Mouse (Mus musculus) ES-E14 (cell line): ENCODE data around the gene Apba2. TPM values are rescaled to one million over a fixed set of nuclear protein-coding genes. Genes with fewer than 3 reads are reported as not detected.

Source experiments
- DNase-seq: peaks from one replicate; pipeline ENCODE4 v3.0.0-alpha.2; 2013; ENCODE audit warnings: low read depth, low spot score
- H3K27ac ChIP-seq: 2 replicates; pipeline ENCODE4 v1.5.1; 2012; ENCODE audit warnings: low read depth, mild to moderate bottlenecking, low read length, moderate library complexity, mixed read lengths; ENCODE audit not compliant: poor library complexity, insufficient read depth, severe bottlenecking
- H3K36me3 ChIP-seq: 2 replicates; pipeline ENCODE4 v1.6.1; 2012; ENCODE audit warnings: mild to moderate bottlenecking, low read length, moderate library complexity, mixed read lengths; ENCODE audit not compliant: control insufficient read depth, poor library complexity, insufficient read depth, severe bottlenecking
- H3K4me1 ChIP-seq, 2 experiments: fragments of 150-350 bp in 1 of 2; sonication (generic) in 1 of 2; 2 replicates each; pipeline ENCODE4 v1.6.1; 2012; ENCODE audit warnings: low read length in 2 of 2, mild to moderate bottlenecking in 1 of 2, mixed read lengths in 1 of 2; ENCODE audit not compliant: control insufficient read depth in 2 of 2, insufficient read depth in 2 of 2, poor library complexity in 1 of 2
- H3K4me3 ChIP-seq, 2 experiments: fragments of 150-350 bp in 1 of 2; sonication (generic) in 1 of 2; 2 replicates each; pipeline ENCODE4 v1.5.1; 2012; ENCODE audit warnings: low read length in 2 of 2, low read depth in 1 of 2, mild to moderate bottlenecking in 1 of 2, mixed read lengths in 1 of 2; ENCODE audit not compliant: insufficient read depth in 1 of 2, poor library complexity in 1 of 2, severe bottlenecking in 1 of 2
- H3K9ac ChIP-seq: 2 replicates; pipeline ENCODE4 v1.6.1; 2012; ENCODE audit warnings: low read depth, mild to moderate bottlenecking, low read length, mixed read lengths; ENCODE audit not compliant: poor library complexity, insufficient read depth, severe bottlenecking
- H3K9me3 ChIP-seq: fragments of 150-350 bp; sonication (generic); 2 replicates; pipeline ENCODE4 v1.6.1; 2012; ENCODE audit warnings: low read depth, mild to moderate bottlenecking, low read length; ENCODE audit not compliant: control insufficient read depth, insufficient read depth
- CHD2 ChIP-seq: IDR thresholded peaks from 2 replicates; pipeline ENCODE4 v1.6.1; 2014; ENCODE audit warnings: mild to moderate bottlenecking, low read depth, low read length, inconsistent platforms
- HCFC1 ChIP-seq: IDR thresholded peaks from 2 replicates; pipeline ENCODE4 v1.6.1; 2012; ENCODE audit warnings: low read length, inconsistent platforms, borderline replicate concordance; ENCODE audit not compliant: insufficient read depth
- MAFK ChIP-seq: IDR thresholded peaks from 2 replicates; pipeline ENCODE4 v1.6.1; 2014; ENCODE audit warnings: mild to moderate bottlenecking, low read depth, low read length, inconsistent platforms; ENCODE audit not compliant: insufficient read depth
- ZC3H11A ChIP-seq: IDR thresholded peaks from 2 replicates; pipeline ENCODE4 v1.6.1; 2012; ENCODE audit warnings: low read depth, mild to moderate bottlenecking, inconsistent platforms, low read length, borderline replicate concordance
- ZNF384 ChIP-seq: IDR thresholded peaks from 2 replicates; pipeline ENCODE4 v1.6.1; 2012; ENCODE audit warnings: low read depth, low read length, inconsistent platforms
- in situ Hi-C, 2 experiments: fragments of 600-800 bp; cut with MboI; formaldehyde crosslinking; loops; one replicate each; pipeline ENCODE4 v1.15.1; 2025; ENCODE audit warnings: low sequenced_read_pairs in 2 of 2, inconsistent platforms in 1 of 2; ENCODE audit not compliant: unreplicated experiment in 2 of 2
- total RNA-seq: library from RNA; depleted of rRNA; stranded (reverse); fragments of 300-350 nt; gene quantifications from 2 replicates; pipeline ENCODE4 v1.2.3, GENCODE M21; 2012

Gene Apba2
- total RNA-seq, 1 experiment, result 1.7 TPM

DNA sequence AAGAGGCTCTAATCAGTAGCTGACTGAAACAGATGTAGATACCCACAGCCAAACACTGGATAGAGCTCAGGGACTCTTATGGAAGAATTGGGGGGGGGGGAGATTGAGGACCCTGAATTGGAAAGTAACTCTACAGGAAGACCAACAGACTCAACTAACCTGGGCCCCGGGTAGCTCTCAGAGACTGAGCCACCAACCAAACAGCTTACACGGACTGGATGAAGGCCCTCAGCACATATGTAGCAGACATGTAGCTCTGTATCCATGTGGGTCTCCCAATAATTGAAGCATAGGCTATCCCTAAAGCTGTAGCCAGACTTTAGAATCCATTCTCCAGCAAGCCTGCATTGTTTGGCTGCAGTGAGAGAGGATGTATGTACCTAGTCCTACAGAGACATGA is 190.3 kb downstream of the Apba2 start:
- Histone ChIP-seq H3K4me1 (no peaks in the 10 kb centered on the region), H3K9ac (no peak overlapping the region), H3K36me3 (no peaks in the 10 kb centered on the region), H3K4me3 (no peak overlapping the region), H3K27ac (no peak overlapping the region), H3K9me3 (no peaks in the 10 kb centered on the region)
- in situ Hi-C loops, result no loop called here
- TF ChIP-seq ZC3H11A, result no peak
- no peak for TF ChIP-seq CHD2
- TF ChIP-seq ZNF384, result no peak
- TF ChIP-seq HCFC1, result no peak
- no peak for TF ChIP-seq MAFK
- no peak for DNase-seq

DNA sequence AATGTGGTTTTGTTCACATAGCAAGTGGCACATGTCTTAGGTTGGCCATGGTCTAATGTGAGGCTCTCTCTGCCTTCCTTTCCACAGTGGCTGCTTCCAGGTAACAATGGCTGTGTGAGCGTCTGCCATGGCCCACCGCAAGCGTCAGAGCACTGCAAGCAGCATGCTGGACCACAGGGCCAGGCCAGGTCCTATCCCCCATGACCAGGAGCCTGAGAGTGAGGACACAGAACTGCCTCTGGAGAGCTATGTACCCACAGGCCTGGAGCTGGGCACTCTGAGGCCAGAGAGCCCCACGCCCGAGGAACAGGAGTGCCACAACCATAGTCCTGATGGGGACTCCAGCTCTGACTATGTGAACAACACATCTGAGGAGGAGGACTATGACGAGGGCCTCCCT is 193.4 kb downstream of the Apba2 start:
- H3K4me3 ChIP-seq, result no peak overlapping the region
- TF ChIP-seq ZC3H11A, result no peak
- no peak for TF ChIP-seq HCFC1
- TF ChIP-seq CHD2, result no peak
- no peak for TF ChIP-seq ZNF384
- TF ChIP-seq MAFK, result no peak
- no peaks in the 10 kb centered on the region for H3K4me1 ChIP-seq
- no peaks in the 10 kb centered on the region for H3K9me3 ChIP-seq
- DNase-seq, result no peak
- no peak overlapping the region for H3K27ac ChIP-seq
- H3K36me3 ChIP-seq, result no peaks in the 10 kb centered on the region
- no peak overlapping the region for H3K9ac ChIP-seq
- in situ Hi-C loops, result no loop called here

DNA sequence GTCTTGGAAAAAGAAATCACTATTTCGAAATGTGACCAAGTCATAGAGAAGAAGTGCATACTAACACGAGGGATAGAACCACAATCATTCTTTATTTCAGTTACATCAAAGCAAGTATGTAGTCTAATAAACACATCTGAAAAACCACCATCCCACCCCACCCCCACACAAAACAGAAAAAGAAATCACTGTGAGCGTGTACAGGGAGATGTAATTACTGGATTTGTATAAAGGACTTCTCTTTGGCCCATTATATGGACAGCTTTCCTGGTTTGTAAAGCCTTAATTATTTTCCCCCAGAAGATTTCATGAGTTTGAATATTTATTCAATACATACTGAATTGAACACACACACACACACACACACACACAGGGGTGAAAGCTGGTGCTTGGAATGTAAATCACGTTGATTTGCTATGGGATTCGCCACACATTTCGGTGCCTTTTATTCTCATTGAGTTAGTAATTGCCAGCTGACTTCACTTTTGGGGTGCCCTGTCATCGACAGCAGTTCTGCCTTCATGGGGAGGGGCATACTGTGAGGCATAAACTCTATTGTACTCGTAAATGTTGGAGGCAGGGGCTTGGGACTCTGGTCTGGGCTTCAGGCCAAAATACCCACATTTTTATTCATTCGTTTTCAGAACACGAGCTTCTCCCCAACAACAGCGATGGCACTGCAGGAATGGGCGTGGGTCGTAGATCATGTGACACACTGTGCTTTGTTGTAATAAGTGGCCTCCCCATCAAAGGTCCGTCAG is 195.2 kb downstream of the Apba2 start:
- no peak overlapping the region for H3K27ac ChIP-seq
- H3K4me1 ChIP-seq, result no peaks in the 10 kb centered on the region
- no peaks in the 10 kb centered on the region for H3K36me3 ChIP-seq
- H3K9ac ChIP-seq, result no peak overlapping the region
- no peak for DNase-seq
- no peak for TF ChIP-seq ZC3H11A
- TF ChIP-seq HCFC1, result no peak
- TF ChIP-seq MAFK, result no peak
- TF ChIP-seq ZNF384, result no peak
- TF ChIP-seq CHD2, result no peak
- in situ Hi-C loops, result no loop called here
- no peak overlapping the region for H3K4me3 ChIP-seq
- no peaks in the 10 kb centered on the region for H3K9me3 ChIP-seq

DNA sequence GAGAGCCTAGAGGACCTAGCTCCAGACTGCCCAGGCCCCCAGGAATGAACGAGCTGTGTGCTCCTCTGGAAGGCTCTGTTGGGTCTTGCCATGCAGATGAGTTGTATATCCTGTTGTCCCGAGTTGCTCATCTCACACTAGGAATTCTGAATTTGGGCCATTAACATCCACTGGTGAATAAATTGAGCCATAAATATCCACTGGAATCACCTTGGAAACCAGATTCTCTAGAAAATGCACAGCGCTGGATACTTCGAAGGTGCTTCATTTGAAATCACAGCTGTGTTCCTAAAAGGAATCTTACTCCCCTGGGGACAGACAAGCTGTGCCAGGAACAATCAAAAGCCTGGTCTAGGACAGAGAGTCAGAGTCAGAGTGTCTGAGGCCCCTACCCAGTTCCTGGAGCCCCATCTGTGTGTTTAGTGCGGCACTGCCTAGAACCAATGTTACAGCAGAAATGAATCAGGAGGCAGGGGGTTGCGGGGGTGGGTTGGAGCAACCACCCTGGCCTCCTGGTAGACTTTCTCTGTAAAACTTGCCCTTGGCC is 196.4 kb downstream of the Apba2 start:
- in situ Hi-C loops, result no loop called here
- no peak for DNase-seq
- Histone ChIP-seq H3K27ac (no peak overlapping the region), H3K4me1 (no peaks in the 10 kb centered on the region), H3K4me3 (no peak overlapping the region), H3K36me3 (no peaks in the 10 kb centered on the region), H3K9ac (no peak overlapping the region), H3K9me3 (no peaks in the 10 kb centered on the region)
- no peak for TF ChIP-seq MAFK
- TF ChIP-seq CHD2, result no peak
- TF ChIP-seq ZNF384, result no peak
